Mouse (Mus musculus): ENCODE data around the gene Appl1.
"Not testable (repeated sequence)": the region's sequence is repeated elsewhere in the genome, so short reads cannot be mapped to it uniquely, and the experiment has no call there.

The Appl1 gene

GRCm38 (mm10) chr14:26969856-26970407 lies 1.1 kb downstream of the Appl1 start:
- peak in 1 of 2 experiments; percentile 26 for DNase-seq (ENCODE audit: low read depth in 1 of 2, low spot score in 2 of 2)

DNA sequence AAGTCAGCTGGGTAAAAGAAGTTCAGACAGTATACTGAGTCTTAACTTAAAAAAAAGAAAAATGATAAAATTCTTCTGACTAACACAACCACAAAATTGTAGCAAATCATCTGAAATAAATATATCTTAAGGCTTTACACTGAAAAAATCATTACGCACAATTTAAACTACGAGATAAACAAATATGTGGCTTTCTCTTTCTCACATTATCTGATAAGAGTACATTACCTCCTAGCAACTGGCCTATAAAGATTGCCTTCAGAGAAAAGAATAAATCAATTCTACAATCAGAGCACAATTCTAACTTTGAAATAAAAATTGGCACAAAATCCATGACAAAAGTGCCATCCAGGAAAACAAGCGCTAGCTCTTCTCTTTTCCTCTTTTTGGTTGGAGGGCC lies 1.9 kb downstream of the Appl1 start:
- no peak for DNase-seq (ENCODE audit: low read depth in 1 of 2, low spot score in 2 of 2)

- DNase-seq (ENCODE audit: low read depth in 1 of 2, low spot score in 2 of 2): no peak
Measured at GRCm38 (mm10) chr14:26960518-26960917, 10.5 kb downstream of the Appl1 start.

- DNase-seq (ENCODE audit: low read depth in 1 of 2, low spot score in 2 of 2): not testable (repeated sequence)
Measured at GRCm38 (mm10) chr14:26956139-26956538, 14.9 kb downstream of the Appl1 start.

GRCm38 (mm10) chr14:26935558-26935957 lies 35.5 kb downstream of the Appl1 start:
- DNase-seq (ENCODE audit: low read depth in 1 of 2, low spot score in 2 of 2): no peak

DNA sequence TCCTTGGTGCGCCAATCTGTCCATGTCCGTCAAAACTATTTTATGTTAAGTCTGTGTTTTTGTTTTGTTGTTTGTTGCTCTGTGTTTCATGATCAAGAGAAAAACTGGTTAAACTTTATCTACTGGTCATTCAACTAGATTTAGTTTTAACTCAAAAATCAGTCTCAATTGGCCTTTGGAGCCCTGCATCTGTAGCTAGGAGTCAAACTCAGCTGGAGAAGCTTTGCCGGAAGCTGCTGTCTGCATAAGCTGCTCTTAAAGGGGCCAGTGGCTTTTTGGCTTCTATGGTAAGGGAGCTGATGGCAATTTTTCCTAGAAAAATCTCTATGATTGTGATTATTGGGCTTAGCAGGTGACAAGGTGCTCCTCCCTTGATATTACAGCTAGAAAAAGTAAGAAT lies 36.1 kb downstream of the Appl1 start:
- DNase-seq (ENCODE audit: low read depth in 1 of 2, low spot score in 2 of 2): no peak

- DNase-seq (ENCODE audit: low read depth in 1 of 2, low spot score in 2 of 2): no peak
Measured at GRCm38 (mm10) chr14:26923702-26924421, 47.2 kb downstream of the Appl1 start.

- no peak for DNase-seq (ENCODE audit: low read depth in 1 of 2, low spot score in 2 of 2)
Measured at GRCm38 (mm10) chr14:26919310-26919709, 51.7 kb downstream of the Appl1 start.

DNA sequence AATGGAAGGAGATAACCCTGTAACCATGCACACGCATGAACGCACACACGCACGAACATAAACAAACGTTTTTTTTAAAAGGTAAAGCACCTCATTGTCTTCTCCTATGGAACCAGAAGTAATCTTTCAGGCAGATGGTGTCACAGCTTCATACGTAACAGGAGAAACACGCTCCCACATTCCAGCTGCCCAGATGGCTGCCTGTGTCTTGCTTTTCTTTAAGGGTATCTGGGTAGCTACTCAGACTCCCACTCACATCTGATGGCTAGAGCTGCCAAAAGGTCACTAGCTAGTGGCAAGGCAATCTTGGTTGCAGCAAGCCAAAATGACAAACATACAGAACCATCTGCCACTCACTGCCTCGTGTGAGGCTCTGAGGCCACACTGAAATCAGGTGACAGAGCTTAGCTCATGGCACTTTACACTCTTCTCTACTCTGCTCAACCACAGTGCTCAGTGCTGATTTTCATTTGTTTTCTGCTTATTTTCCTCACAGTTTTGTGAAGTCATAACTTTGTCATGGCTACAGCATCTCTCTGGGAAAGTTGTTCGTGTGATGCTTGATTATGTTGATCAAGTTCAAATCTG lies 57.3 kb downstream of the Appl1 start:
- no peak for DNase-seq (ENCODE audit: low read depth in 1 of 2, low spot score in 2 of 2)

DNA sequence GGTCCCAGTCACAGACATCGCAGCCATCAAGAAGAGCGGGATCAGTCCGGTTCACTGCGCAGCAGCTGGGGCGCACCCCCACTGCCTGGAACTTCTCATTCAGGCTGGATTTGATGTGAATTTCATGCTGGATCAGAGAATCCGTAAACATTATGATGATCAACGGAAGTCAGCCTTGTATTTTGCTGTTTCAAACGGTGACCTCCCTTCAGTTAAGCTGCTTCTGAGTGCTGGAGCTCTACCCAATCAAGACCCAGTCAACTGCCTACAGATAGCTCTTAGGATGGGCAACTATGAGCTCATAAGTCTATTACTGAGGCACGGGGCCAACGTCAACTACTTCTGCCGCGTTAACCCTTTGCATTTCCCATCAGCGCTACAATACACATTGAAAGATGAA lies 59.2 kb downstream of the Appl1 start:
- DNase-seq (ENCODE audit: low read depth in 1 of 2, low spot score in 2 of 2): no peak

DNA sequence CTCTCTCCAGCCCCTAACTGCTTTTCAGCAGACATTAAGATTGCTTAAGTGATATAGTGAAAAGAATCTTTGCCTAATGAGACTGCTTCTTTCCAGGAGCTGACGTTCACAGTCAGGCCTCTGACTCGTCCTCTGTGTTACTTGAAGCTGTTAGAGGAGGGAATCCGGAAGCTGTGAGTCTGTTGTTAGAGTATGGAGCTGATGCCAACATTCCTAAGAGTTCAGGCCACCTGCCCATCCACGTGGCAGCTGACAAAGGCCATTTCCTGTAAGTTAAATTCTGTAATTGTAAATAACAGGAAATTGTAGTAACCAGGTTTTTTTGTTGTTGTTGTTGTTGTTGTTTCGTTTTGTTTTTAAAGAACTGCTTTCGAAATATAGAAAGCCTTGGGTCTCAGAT lies 59.8 kb downstream of the Appl1 start:
- no peak for DNase-seq (ENCODE audit: low read depth in 1 of 2, low spot score in 2 of 2)

DNA sequence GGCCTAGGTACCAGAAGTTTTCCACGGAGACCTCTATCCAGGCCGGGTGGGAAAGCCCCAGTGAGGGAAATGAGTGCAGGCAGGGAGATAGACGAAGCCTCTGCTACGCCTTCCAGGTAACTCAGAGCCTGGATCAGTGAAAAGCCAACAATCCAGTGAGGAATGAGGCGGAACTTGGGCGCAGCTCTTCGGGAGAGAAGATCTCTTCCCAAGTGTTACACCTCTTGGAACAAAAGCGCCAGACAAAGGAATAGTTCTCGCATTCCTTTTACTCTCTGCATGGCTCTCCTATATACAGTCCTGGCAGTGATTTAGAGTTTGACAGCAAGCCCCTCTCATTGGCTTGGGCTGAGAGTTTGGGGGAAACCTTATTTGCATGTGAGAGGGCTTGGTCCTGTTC lies 60.6 kb downstream of the Appl1 start:
- DNase-seq (ENCODE audit: low read depth in 1 of 2, low spot score in 2 of 2): not testable (repeated sequence)

DNA sequence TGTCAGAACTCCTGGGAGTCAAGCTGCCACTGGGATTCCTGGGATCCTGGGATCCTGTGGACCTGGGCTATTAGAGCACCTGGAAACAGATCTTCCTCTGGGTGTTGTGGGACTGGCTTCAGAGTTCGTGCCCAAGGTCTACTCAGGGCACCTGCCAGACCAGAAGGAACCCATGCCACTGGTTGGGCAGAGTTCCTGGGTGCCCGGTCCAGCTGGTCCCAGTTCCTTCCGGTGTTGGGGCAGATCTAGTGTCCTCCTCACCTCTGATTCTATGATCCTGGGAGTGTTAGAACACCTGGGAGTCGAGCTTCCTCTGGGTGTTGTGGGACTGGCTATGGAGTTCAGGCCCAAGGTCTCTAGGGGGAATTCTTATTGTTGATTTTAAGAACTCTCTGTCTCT lies 63.6 kb downstream of the Appl1 start:
- no peak for DNase-seq (ENCODE audit: low read depth in 1 of 2, low spot score in 2 of 2)

- DNase-seq (ENCODE audit: low read depth in 1 of 2, low spot score in 2 of 2): no peak
Measured at GRCm38 (mm10) chr14:26900893-26901292, 70.1 kb downstream of the Appl1 start.

- DNase-seq (ENCODE audit: low read depth in 1 of 2, low spot score in 2 of 2): no peak
Measured at GRCm38 (mm10) chr14:26899490-26899889, 71.5 kb downstream of the Appl1 start.

- DNase-seq (ENCODE audit: low read depth in 1 of 2, low spot score in 2 of 2): no peak
Measured at GRCm38 (mm10) chr14:26894392-26894791, 76.6 kb downstream of the Appl1 start, which contains the start of gene Asb14. Gene Asb14, plus strand, starts transcription at chr14:26894557.

- DNase-seq (ENCODE audit: low read depth in 1 of 2, low spot score in 2 of 2): no peak
Measured at GRCm38 (mm10) chr14:26890777-26891176, 80.3 kb downstream of the Appl1 start.

DNA sequence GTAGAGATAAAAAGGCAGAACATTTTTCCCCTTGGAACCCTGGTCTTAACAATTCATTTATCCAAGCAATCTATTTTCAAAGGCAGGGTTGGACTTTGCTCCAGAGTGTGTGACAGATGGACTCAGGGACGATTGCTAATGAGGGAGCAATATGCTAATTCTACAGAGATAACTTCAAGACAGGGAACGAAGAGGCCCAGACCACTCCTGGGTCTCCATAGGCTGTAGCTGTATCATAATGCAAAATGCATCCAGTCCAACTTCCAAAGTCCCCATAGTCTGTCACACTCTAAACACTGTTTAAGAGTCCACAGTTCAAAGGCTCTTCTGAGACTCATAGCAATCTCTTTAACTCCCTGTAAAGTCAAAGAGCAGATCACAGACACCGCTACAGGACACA lies 83.8 kb downstream of the Appl1 start:
- no peak for DNase-seq (ENCODE audit: low read depth in 1 of 2, low spot score in 2 of 2)

DNA sequence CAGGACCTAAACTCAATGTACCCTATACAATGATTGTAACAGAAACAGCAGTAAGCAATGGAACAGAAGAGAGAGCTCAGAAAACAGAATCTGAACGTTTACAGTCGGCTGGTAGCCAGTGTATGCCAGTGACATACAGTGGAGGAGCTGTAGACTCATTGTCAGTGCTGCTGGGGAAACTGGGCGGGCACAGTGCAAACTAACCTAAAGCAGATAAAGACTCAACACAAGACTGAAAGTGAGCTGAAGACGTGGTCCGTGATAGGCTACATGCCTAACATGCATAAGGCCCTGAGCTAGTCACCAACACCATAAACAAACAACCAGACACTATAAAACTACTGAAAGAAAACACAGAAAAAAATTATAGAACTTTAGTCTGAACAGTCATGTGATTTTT lies 89.3 kb downstream of the Appl1 start:
- no peak for DNase-seq (ENCODE audit: low read depth in 1 of 2, low spot score in 2 of 2)

GRCm38 (mm10) chr14:26879976-26880375 lies 91.1 kb downstream of the Appl1 start:
- DNase-seq (ENCODE audit: low read depth in 1 of 2, low spot score in 2 of 2): no peak

DNA sequence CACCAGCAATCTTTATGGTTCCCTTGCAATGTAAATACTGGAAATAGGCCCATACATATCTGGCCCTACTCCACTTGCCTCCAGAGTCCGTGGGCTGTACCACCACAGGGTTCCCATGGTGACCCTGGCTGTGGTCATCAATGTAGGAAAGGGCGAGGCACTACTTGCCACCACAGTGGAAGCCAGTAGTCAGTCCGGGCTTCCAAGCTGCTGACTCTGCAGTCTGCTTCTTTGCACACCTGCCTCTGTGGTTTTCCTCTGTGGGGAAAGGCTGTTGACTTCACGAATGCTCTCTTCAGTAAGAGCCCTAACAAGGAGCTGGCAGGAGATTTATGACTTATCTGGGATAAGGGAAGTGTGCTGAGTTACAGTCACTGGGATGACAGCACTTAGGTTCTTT lies 92.3 kb downstream of the Appl1 start:
- no peak for DNase-seq (ENCODE audit: low read depth in 1 of 2, low spot score in 2 of 2)

Measured in monocyte, adult 2 months (primary cell).